Mouse (Mus musculus) B cell, adult (primary cell): Measurements from ENCODE around the gene Pogk. TPM values are rescaled to one million over a fixed set of nuclear protein-coding genes. Genes with fewer than 3 reads are reported as not detected.

Experiments
- total RNA-seq: library from RNA; stranded (reverse); gene quantifications from 4 replicates; pipeline ENCODE4 v1.2.4, GENCODE M21; 2023; ENCODE audit not compliant: inconsistent age

Pogk gene
- total RNA-seq: 14.4 to 20.0 TPM (median 17.9 TPM) in 4 replicates

GRCm38 (mm10) chr1:166409701-166410220 lies at the start of gene Pogk:
Gene Pogk, minus strand, starts transcription at chr1:166409863.

DNA sequence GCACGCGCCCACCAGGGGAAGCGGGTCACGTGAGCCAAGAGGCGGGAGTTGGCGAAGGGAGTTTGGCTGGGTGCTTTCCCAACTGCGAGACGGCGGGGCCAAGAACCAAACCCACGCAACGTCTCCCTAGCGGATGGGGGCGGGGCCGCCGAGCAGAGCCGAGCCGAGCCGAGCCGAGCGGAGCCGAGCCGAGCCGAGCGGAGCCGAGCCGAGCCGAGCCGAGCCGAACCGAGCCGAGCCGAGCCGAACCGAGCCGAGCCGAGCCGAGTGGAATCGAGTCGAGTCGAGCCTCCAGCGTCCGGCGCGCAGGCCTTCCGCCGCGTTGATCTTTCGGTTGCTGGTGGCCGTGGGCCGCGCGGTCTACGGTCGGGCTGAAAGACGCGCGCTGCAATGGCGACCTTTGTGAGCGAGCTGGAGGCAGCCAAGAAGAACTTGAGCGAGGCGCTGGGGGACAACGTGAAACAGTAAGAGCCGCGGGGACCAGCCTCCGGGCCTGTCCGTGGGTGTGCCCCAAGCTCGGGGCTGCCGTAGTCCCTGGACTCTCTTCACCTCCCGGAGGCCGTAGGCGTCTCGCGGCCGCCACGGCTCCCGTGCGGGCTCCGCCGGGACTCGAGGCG lies 30.5 kb downstream of the Pogk start, which contains the start of gene Tada1:
TSS of gene Tada1 (plus strand) at position 85 of the 617 bp plus-strand sequence.

Other genes starting within 250 kb of the Pogk start
- not detected in 4 replicates for gene Mael, start 171.1 kb downstream of the Pogk start, total RNA-seq
- gene Ildr2, start 155.7 kb downstream of the Pogk start, total RNA-seq: 0.09 to 0.42 TPM (median 0.16 TPM) in 3 of 4 replicates, not detected in the other
- 25.7 to 28.8 TPM (median 27.5 TPM) in 4 replicates for gene Tada1, start 30.8 kb downstream of the Pogk start, total RNA-seq
- gene Gm4846, start 87.7 kb upstream of the Pogk start, total RNA-seq: not detected in 4 replicates
- gene Gm4847, start 237.8 kb upstream of the Pogk start, total RNA-seq: not detected in 4 replicates